Mouse (Mus musculus): ENCODE results near the gene Eif3k. TPM values are rescaled to one million over a fixed set of nuclear protein-coding genes. Genes with fewer than 3 reads are reported as not detected.
"Not testable (repeated sequence)": the region's sequence is repeated elsewhere in the genome, so short reads cannot be mapped to it uniquely, and the experiment has no call there.

Gene Eif3k
- total RNA-seq, 2 experiments from 2014 or later, result 159 to 164 TPM

DNA sequence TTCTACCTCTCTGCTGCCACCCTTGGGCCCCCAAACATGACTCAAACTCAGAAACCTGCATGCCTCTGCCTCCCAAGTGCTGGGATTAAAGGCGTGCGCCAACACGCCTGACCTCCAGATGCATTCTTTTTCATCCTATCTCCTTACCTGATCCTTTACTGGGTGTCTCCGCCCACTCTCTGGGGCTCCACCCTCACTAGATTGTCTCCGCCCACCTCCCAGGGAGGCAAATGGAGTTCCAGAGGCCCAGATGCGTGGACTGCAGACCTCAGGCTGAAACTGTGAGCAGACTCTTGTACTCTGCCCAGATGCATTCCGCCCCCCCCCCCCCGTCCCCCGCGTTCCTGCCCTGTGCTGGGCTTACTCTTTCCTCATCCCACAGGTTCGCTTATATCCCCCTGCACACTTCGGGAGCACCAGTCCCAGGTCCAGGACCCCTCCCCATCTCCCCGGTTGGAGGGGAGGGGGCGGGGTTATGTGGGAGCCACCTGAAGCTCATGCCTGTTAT is 9.2 kb upstream of the Eif3k start:
- no peak for DNase-seq (ENCODE audit: low spot score in 2 of 2)

DNA sequence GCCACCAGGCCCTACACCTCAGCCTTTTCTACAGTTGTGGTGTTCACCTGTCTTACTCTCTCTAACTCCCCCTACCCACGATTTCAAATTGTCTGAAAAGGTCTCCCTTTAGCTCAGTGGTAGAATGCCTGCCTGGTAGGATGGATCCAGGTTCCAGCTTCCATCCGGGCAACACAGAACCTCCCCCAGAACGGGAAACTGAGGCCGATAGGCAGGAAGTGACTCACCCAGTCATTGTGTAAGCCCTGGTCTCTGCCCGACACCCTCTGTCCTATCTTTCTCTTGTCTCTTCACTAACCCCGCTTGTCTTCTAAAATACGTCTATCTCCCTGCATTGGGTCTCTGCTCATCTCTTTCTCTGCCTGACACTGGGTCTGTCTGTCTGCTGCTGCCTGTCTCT is 3.5 kb upstream of the Eif3k start:
- no peak for DNase-seq (ENCODE audit: low spot score in 2 of 2)

DNA sequence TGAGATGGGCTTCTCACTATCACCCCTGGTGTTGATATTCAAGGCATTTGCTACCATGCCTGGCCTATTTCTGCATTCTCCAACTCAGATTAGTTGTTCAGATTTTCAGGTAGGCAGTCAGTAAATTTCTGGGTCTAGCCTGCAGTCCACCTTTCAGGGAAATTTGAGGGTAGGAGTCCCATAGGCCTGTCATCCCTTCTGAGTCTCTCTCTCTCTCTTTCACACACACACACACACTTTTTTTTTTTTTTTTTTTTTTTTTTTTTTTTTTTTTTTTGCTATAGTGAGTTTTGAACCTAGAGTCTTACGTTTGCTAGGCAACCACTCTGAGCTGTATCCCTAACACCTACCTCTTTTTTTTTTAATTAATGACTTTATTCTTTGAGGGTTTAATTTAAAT is 2.8 kb upstream of the Eif3k start:
- DNase-seq (ENCODE audit: low spot score in 2 of 2), result no peak

DNA sequence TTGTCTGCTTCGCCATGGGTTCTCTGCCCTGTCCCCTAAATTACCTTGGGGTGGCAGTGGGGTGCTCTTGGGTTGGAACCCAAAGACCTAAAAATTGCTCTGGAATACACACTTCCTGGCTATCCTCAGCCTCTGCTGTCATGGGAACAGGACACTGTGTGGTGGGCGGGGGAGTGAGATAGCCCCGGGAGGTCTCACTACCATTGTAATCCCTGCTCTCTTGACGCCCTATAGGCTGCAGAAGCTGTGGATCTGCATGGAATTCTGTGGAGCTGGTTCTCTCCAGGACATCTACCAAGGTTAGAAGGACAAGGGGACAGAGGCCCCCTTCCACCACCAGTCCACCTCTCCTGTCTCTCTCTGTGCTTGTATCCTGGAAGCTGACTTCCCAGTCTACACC is 2.2 kb upstream of the Eif3k start:
- no peak for DNase-seq (ENCODE audit: low spot score in 2 of 2)

DNA sequence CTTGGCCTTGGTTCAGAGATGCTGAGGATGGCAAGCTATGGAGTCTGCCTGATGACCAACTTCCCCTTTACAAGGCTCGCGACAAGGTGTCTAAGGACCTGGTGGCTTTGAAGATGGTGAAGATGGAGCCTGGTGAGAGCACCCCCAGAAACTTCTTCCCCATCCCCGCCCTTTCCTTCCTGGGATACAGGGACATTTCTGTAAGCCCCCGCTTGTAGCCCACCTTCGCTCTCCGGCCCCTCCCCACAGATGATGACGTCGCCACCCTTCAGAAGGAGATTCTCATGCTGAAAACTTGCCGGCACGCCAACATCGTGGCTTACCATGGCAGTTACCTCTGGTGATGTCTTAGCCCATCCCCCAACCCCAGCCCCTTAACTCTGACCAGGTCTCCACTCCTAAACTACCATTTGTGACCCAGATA is 1.5 kb upstream of the Eif3k start:
- no peak for DNase-seq (ENCODE audit: low spot score in 2 of 2)

DNA sequence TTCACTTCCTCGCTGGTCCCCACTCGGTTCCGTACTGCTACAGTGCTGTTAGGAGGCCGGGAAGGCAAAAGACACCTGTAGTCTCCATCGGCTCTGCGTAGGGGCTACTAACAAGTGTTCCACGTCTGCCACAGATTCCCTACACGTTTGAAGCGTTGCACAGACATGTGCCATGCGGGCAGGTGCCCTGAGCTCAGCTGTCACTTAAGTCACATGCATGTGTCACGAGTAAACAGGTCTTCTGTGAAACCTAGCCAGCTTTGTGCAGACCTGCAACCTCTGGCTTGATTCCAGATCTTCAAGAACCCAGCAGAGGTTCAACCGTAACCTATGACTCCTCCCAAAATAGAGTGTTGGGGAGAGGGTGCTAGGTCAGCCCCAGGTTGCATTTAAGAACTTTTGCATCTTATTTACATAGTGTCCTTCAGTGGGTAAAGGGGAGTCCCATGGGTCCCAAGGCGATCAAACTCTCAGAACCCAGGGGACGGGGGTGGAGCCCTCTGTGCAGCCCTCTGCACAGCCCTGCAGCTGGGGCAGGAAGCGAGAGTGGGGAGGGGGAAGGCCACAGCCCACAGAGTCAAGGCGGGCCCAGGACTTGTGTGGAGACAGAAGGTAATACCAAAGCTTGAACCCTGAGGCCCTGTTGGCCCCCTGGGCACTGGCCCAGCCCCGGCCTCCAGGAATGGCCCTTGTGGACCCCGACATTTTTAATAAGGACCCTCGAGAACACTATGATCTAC is 780 bp upstream of the Eif3k start:
- DNase-seq (ENCODE audit: low spot score in 2 of 2), result no peak

DNA sequence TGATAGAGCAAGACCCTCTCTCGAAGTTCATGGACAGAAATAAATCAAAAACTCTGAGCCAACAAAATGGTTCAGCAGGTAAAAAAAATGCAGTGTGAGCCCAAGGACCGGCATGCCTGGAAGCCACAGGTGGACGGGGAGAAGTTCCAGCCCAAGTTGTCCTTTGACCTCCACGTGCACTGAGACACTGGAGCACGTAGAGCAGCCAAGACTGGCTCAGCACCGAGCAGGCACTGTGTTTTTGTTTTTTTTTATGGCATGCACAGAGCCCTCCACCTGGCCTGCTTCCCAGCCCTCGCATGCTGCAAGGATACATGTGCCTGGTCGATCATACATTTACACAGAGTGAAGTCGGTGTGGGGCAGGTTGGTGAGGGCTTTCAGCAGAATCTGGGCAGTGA is 4.1 kb downstream of the Eif3k start:
- no peak for DNase-seq (ENCODE audit: low spot score in 2 of 2)

DNA sequence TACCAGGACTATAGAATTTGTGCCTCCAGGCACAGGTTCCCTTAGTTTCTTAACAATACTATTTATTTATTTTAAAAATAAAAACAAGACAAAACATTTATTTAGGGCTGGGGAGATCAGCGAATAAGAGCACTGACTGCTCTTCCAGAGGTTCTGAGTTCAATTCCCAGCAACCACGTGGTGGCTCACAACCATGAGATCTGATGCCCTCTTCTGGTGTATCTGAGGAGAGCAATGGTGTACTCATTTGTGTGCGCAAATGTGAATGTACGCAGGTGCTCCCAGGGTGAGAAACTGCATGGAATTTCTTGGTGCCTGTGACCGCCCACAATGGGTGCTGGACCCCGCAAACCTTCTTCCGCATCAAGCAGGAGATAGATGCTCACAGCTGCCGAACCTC is 8.6 kb downstream of the Eif3k start:
- DNase-seq (ENCODE audit: low spot score in 2 of 2), result no peak

DNA sequence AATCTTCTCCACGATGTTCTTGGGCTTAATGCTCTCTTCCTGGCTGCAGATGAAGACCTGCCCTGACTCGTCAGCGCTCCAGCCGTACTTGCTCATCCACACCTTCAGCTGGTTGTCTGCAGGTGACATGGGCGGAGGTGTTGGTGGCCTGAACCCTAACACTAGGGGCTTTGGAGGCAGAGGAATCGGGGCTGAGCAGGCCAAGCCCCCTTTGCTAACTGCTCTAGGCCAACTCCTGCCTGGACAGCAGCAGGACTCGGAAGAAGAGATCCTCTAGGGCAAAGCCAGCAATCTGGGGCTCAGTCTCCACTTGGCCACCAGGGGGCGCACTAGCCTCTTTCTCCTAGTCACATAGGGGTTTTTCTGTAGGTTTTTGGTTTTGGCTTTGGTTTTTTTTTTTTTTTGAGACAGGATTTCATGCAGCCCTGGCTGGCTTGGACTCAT is 9.1 kb downstream of the Eif3k start:
- peak; percentile 71 to 78 for DNase-seq (ENCODE audit: low spot score in 2 of 2)

DNA sequence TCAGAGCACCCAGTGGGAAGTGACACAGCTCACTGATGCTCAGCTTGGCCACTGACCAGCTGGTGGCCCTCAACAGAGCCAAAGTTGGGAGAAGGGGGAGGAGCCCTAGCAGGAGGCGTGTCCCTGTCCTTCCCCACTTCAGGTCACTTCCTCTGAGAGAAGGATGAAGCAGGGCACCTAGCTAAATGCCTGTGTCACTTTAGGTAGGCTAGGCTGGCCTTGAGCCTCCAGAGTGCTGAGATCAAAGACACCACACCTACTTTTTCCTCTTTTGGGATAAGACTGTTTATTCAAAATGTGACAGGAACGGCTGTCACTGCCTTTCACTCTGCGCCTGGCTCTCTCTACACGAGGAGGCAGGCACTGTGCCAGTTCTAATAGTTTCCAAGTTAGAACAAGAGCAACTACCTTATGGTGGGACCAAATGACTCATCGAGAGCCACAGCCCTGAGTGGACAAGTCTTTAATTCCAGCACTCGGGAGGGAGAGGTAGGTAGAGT is 9.8 kb downstream of the Eif3k start:
- DNase-seq (ENCODE audit: low spot score in 2 of 2), result peak; percentile 43 to 73

DNA sequence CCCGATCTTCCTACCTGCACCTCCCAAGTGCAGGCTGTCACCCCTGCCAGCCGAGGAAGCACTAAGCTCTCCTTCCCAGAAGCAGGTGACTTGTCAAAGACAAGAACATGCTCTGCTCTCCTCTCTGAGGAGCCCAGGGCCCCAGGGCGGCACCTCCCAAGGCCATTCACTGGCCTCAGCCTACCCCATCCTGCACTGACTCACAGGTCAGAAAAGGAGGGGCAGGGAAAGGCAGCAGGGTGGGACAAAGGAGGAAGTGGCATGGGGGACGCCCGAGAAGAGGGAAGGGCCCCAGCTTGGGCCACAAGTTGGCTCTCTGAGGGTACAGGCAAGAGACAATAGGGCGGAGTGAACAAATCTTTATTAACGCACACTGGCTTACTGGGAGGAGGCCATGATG is 10.6 kb downstream of the Eif3k start:
- no peak for DNase-seq (ENCODE audit: low spot score in 2 of 2)

DNA sequence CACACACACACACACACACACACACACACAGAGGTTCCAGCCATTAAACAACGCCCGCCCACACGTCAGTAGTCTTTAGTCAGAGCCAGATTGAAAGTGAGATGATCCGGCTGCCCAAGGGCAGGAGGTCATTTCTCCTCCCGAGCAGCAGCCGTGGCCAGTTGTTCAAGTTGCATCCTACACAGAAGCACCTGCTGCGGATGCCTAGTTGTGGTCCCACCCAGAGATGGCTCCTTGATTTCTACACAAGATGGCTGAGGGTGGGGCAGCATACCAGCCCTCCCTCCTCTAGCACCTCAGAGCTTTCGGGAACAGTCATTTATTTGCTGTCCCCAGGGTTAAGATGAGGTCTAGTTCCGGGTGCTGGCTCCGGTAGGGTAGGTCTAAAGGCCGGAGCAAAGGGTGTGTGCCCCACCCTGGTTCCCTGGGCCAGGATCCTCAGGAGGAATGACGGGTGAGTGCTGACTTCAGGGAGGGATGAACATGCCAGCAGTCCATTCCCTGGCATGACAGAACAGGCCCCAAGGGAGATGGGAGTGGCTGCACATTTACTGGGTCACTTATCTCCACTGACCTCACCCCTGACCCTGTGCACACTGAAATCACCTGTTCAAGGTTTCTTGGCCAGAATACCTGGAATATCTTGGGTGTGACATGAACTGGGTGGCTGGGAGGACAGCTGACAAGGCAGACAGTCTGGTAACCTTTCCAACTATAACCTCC is 11.8 kb downstream of the Eif3k start:
- DNase-seq (ENCODE audit: low spot score in 2 of 2), result no peak

DNA sequence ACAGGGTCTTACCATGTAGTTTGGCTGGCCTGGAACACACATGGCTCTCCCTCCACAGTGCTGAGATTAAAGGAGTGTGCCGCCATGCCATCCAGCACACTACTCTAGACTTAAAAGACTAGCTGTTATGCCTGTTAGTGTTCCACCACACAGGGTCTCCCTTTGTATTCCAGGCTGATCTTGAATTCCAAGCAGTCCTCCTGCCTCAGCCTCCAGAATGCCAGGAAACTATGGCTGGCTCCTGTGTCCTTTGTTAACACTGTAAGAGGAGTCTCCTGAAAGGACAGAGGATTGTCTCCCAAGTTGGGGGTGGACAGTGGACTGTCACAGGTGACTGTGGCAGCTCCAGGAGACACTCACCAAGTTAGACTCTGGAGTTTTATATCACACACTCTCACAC is 12.4 kb downstream of the Eif3k start:
- no peak for DNase-seq (ENCODE audit: low spot score in 2 of 2)

DNA sequence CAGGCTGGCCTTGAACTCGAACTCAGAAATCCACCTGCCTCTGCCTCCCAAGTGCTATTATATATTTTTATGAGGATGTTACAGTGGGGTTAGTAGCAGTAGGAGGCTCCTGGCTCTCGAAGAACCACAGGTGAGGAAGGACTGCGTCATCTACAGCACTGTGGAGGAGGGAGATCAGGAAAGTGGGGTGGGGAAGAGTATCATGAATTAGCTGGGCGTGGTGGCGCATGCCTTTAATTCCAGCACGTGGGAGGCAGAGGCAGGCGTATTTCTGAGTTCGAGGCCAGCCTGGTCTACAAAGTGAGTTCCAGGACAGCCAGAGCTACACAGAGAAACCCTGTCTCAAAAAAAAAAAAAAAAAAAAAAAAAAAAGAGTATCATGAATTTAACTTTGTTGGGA is 13.5 kb downstream of the Eif3k start:
- DNase-seq (ENCODE audit: low spot score in 2 of 2), result not testable (repeated sequence)

DNA sequence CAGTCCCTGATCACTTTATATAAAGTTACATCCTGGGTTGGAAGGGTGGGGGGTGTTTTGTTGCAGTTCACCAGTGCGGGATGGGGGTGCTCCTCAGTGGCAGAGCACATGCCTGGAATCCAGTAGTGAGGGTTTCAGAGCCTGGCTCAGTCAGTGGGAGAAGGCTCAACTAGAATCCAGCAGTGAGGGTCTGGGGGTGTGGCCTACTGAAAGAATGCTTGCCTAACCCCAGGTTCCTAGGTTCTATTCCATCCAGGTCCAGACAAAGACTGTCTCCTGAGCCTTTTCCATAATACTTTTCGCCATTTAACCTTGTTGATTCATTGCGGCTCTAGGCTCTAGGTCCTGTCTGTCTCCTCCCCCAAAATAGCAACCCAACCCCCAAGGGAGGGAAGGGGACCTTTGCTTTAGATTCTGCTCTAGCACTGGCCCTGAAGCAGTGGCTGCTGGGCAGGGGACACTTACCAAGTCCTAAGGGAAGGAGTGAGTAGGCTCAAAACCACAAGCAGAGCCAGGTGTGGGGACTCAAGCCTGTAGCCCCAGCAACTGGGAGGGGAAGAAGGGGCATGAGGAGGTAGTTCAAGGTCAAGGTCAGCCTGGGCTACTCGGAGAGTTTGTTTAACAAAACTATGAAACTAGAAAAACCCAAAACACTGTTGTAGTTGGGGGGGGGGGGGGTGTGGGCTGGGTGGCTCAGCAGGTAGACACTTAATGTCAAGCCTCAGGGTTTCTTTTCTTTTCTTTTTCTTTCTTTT is 14.7 kb downstream of the Eif3k start:
- DNase-seq (ENCODE audit: low spot score in 2 of 2), result no peak

DNA sequence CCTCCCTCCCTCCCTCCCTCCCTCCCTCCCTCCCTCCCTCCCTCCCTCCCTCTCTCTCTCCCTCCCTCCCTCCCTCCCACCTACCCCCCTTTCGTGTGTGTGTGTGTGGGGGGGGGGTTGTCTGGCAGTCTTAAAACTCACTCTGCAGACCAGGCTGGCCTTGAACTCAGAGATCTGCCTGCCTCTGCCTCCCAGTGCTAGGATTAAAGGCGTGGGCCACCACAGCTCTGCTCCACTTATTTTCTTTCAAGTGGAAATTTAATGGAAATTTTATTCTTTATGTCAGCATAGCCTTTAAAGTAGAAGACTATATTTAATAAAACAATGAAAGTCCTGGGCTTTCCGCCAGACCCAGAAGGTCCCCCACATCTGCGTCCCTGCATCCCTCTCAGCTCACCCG is 15.5 kb downstream of the Eif3k start:
- no peak for DNase-seq (ENCODE audit: low spot score in 2 of 2)

DNA sequence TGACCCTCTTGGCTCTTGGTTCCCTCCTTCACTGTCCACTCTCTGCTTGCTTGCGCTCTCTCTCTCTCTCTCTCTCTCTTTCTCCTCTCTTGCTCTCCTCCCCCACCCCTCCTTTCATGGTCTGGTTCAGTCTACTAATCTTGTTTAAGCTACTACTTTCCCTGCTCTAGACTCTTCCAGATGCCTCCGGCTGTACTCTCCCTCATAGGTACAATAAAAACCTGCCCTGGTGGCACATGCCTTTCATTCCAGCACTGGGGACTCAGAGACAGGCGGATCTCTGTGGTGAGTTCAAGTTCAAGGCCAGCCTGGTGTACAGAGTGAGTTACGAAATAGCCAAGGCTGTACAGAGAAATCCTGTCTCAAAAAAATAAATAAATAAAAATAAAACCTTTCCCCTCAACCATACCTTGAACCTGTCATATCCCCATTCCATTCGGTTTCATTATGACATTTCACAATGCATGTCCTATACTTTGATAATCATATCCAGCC is 16.3 kb downstream of the Eif3k start:
- no peak for DNase-seq (ENCODE audit: low spot score in 2 of 2)

DNA sequence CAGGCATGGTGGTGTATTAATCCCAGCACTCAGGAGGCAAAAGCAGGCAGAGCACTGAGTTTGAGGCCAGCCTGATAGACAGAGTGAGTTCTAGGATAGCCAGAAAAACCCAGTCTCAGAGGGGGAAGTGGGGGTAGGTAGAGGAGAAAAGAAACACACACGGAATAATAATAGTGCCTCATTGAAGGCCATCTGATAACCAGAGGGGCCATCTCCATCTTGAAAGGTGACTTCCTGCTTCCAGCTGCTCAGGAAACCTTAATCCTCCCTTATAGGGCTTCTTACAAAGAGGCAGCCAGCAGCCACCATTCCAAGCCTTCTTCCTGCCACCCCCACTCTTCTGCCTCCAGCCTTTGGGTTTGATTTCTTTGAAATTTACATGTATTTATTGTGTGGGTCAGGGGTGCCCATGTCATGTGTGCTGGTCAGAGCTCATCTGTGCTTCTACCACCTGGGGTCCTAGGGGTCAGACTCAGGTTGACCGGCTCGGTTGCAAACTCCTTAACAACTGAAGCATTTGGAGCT is 18.2 kb downstream of the Eif3k start:
- DNase-seq (ENCODE audit: low spot score in 2 of 2), result no peak

DNA sequence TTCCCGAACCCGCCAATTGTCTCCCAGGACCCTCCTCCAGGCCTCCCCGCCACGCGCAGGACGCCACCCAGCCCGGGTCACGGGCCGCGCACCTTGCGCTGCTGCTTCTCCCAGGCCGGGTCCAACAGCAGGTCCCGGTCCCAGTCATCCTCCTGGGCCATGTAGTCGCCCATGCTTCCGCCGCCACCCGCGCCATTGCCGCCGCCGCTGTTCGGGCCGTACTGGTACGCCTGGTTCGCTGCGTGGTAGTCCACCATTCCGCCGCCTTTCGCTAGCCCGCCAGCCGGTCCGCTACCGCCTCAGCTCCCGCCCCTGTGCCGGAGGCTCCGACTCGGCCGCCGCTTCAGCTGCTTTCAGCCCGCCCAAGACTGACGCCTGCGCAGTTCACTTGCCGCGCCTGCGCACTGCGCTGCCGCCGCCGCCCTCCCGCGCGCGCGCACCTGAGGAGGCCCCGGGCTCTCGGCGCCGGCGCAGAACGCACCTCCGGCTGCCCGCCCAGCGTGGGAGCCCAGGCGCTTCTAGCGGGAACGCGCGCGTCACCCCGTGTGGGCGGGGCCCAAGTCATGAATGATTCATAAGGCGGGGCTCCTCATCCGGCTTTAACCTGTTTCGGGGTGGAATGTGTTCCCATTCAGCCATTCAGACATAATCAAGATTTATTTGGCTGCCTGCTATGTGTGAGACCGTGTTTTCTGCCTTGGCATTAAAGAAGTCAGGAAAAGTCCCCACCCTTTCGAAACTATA is 19.6 kb downstream of the Eif3k start, which contains the start of gene Actn4:
Actn4 (minus strand) TSS at position 414 of the 744 bp plus-strand sequence.
- peak; percentile 97 to 98 for DNase-seq (ENCODE audit: low spot score in 2 of 2)

DNA sequence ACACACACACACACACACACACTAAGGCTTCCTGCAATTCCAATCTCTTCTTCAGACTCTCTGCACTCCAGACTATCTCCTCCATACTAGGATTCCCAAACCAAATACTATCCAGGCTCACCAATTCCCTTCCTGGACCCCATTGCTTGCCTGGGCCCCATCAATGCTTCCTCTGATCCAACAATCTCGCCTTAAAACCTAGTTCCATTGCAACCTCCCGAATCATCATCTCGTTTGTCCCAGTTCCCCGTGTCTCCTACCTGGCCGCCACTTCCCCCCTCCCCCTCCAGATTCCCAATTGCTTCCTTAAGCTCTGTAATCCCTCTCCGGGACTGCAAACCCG is 20.1 kb downstream of the Eif3k start:
- DNase-seq (ENCODE audit: low spot score in 2 of 2), result no peak
